Mouse (Mus musculus): ENCODE measurements around the gene Actr8. TPM values are rescaled to one million over a fixed set of nuclear protein-coding genes. Genes with fewer than 3 reads are reported as not detected.

Gene Actr8
- total RNA-seq, 2 experiments from 2014 or later: 28.1 to 29.8 TPM

GRCm38 (mm10) chr14:30041836-30042235 lies 63.7 kb downstream of the Actr8 start:
- no peak for DNase-seq

DNA sequence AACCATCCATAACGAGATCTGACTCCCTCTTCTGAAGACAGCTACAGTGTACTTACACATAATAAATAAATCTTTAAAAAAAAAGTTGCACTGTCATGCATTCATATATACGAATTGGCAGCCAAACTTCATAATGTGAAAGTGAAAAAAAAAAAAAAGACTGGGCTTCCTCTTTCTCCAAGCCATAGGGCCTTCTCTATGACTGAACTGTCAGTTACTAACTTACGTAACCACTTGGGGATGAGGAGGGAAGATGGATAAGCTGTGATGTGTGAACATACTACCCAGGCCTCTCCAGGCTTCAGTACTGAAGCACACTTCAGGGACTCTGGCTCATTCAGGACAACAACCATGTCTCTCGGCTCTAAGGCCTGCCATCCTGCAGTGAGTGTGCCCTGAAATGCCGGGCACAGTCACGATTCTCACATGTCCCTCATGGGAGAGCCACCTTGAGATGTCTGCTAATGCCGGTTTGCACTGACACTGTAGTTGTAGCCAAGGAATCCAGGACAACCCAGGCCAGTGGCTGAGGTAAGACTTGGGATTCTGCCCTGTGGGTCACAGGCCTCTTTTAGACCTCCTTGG lies 65.3 kb downstream of the Actr8 start:
- DNase-seq: no peak

- DNase-seq: peak; percentile 39
Observed at GRCm38 (mm10) chr14:30045239-30045638, 67.1 kb downstream of the Actr8 start.

DNA sequence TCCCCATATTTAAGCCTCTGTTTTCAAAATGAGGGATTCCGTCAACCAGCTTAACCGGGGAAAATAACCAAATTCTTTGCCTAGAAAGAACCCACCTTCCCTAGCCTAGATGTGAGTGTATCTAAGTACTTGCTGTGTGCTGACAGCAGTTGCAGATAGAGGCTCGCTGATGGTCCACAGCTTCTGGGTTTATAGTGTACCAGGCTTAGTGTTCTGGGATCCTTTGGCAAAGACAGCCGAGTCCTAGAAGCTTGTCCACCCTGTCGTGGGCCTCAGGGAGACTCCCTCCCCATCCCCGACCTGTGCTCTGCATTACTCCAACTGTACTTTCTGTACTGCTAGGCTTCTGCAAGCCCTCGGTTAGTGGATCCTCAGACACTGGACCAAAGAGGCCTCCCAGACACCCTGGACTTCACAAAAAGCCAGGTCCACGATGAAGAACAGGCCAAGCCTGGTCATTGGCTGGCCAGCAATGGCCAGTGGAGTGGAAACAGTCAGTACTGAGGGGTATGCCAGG lies 67.6 kb downstream of the Actr8 start:
- no peak for DNase-seq

- no peak for DNase-seq
Observed at GRCm38 (mm10) chr14:30046976-30047375, 68.8 kb downstream of the Actr8 start.

GRCm38 (mm10) chr14:30048049-30048448 lies 69.9 kb downstream of the Actr8 start:
- DNase-seq: no peak

DNA sequence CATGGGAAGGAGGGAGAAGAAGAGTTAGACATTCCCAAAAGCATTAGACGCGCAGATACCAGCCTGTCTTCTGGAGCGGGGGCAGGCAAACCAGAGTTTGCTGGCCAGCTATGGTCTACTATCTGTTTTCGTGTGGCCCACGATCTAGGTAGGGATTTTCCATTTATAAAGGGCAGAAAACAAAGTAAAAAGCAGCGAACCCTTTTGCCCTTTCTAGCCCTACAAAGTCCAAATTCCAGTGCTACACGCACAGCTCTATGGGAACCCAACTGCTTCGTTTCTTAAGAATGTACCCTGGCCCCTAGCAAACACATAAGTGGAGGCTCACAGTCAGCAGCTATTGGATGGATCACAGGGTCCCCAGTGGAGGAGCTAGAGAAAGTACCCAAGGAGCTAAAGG lies 72.1 kb downstream of the Actr8 start:
- DNase-seq: no peak

GRCm38 (mm10) chr14:30054922-30055321 lies 76.8 kb downstream of the Actr8 start:
- DNase-seq: no peak

Small RNA genes lying within 50 kb of the gene (microRNA-seq; reads per million reads assigned to microRNA genes)
- 0 reads per million in 2 experiments for gene Mir6947 (ENCODE audit: borderline replicate concordance in 2 of 2)

Other genes starting within 250 kb of the Actr8 start
- 10 to 100 TPM; 61.2 to 65.4 TPM for gene Selenok, start 10.0 kb upstream of the Actr8 start, total RNA-seq (2021)
- gene Il17rb, start 30.6 kb downstream of the Actr8 start, total RNA-seq (2021): under 1 TPM in 1 of 2 experiments, not detected in 1; 0.19 TPM
- 1 to 10 TPM in 1 of 2 experiments, under 1 TPM in 1; 0.18 to 1.3 TPM for gene Chdh, start 30.7 kb downstream of the Actr8 start, total RNA-seq (2021)

Measured in gastrocnemius, postnatal 25 days (tissue).